Mouse (Mus musculus) kidney, adult 11 months (tissue): ENCODE data around the gene Abcg5.

Experiments used
- DNase-seq: peaks from one replicate; pipeline ENCODE4 v3.0.0; 2022

The Abcg5 gene

GRCm38 (mm10) chr17:84644292-84645050 lies 38.3 kb downstream of the Abcg5 start:
- no peak for DNase-seq

- DNase-seq = no peak
Observed at GRCm38 (mm10) chr17:84642324-84642723, 40.5 kb downstream of the Abcg5 start.

- peak; percentile 25 for DNase-seq
Observed at GRCm38 (mm10) chr17:84641893-84642292, 40.9 kb downstream of the Abcg5 start.

- no peak for DNase-seq
Observed at GRCm38 (mm10) chr17:84639796-84640378, 42.9 kb downstream of the Abcg5 start.

GRCm38 (mm10) chr17:84637971-84638370 lies 44.8 kb downstream of the Abcg5 start:
- DNase-seq = no peak

- no peak for DNase-seq
Observed at GRCm38 (mm10) chr17:84636328-84636727, 46.5 kb downstream of the Abcg5 start.

GRCm38 (mm10) chr17:84633443-84633842 lies 49.4 kb downstream of the Abcg5 start:
- no peak for DNase-seq

- DNase-seq = no peak
Observed at GRCm38 (mm10) chr17:84631836-84632235, 51.0 kb downstream of the Abcg5 start.

- no peak for DNase-seq
Observed at GRCm38 (mm10) chr17:84628611-84629010, 54.2 kb downstream of the Abcg5 start.

- no peak for DNase-seq
Observed at GRCm38 (mm10) chr17:84627721-84628120, 55.1 kb downstream of the Abcg5 start.

GRCm38 (mm10) chr17:84626857-84627305 lies 55.9 kb downstream of the Abcg5 start:
- DNase-seq = no peak

- DNase-seq = peak; percentile 90
Observed at GRCm38 (mm10) chr17:84626276-84626856, 56.4 kb downstream of the Abcg5 start, which contains the start of gene Dync2li1. Gene Dync2li1, plus strand, starts transcription at chr17:84626496.

- no peak for DNase-seq
Observed at GRCm38 (mm10) chr17:84622873-84623272, 59.9 kb downstream of the Abcg5 start.

GRCm38 (mm10) chr17:84622028-84622427 lies 60.8 kb downstream of the Abcg5 start:
- no peak for DNase-seq

- DNase-seq = no peak
Observed at GRCm38 (mm10) chr17:84621209-84621608, 61.6 kb downstream of the Abcg5 start.

- DNase-seq = no peak
Observed at GRCm38 (mm10) chr17:84620610-84621009, 62.2 kb downstream of the Abcg5 start.

GRCm38 (mm10) chr17:84620076-84620475 lies 62.7 kb downstream of the Abcg5 start:
- DNase-seq = no peak

- DNase-seq = no peak
Observed at GRCm38 (mm10) chr17:84619112-84619511, 63.7 kb downstream of the Abcg5 start.

GRCm38 (mm10) chr17:84617953-84618352 lies 64.9 kb downstream of the Abcg5 start:
- DNase-seq = no peak

- DNase-seq = no peak
Observed at GRCm38 (mm10) chr17:84616526-84617074, 66.2 kb downstream of the Abcg5 start.

- no peak for DNase-seq
Observed at GRCm38 (mm10) chr17:84615811-84616210, 67.0 kb downstream of the Abcg5 start.

GRCm38 (mm10) chr17:84611971-84612370 lies 70.8 kb downstream of the Abcg5 start:
- no peak for DNase-seq

GRCm38 (mm10) chr17:84611500-84611899 lies 71.3 kb downstream of the Abcg5 start:
- DNase-seq = peak; percentile 26

GRCm38 (mm10) chr17:84608606-84609005 lies 74.2 kb downstream of the Abcg5 start:
- DNase-seq = no peak
